Mouse (Mus musculus) embryonic facial prominence, embryonic 12.5 days (tissue): ENCODE measurements around the gene Prc1. TPM values are rescaled to one million over a fixed set of nuclear protein-coding genes. Genes with fewer than 3 reads are reported as not detected.
"Not testable (repeated sequence)": the region's sequence is repeated elsewhere in the genome, so short reads cannot be mapped to it uniquely, and the experiment has no call there.

Experiments used
- ATAC-seq: fragments of 200-750 bp; cut with Nextera tagmentation; 2 replicates; pipeline ENCODE4 v1.8.0; 2017; ENCODE audit not compliant: insufficient number of reproducible peaks, insufficient read depth, low FRiP score, low TSS enrichment
- H3K27ac ChIP-seq: fragments of 300-500 bp; sonication (generic); 2 replicates; pipeline ENCODE4 v1.5.1; 2016; ENCODE audit warnings: mild to moderate bottlenecking
- H3K27me3 ChIP-seq: fragments of 300-500 bp; sonication (generic); 2 replicates; pipeline ENCODE4 v1.6.1; 2016; ENCODE audit warnings: mild to moderate bottlenecking, moderate library complexity
- H3K36me3 ChIP-seq: fragments of 300-500 bp; sonication (generic); 2 replicates; pipeline ENCODE4 v1.6.1; 2016; ENCODE audit warnings: mild to moderate bottlenecking
- H3K4me1 ChIP-seq: fragments of 300-500 bp; sonication (generic); 2 replicates; pipeline ENCODE4 v1.6.1; 2016
- H3K4me2 ChIP-seq: fragments of 300-500 bp; sonication (generic); replicated peaks from 2 replicates; pipeline ENCODE4 v1.6.1; 2016; ENCODE audit warnings: mild to moderate bottlenecking, moderate library complexity
- H3K4me3 ChIP-seq: fragments of 300-500 bp; sonication (generic); 2 replicates; pipeline ENCODE4 v1.5.1; 2016; ENCODE audit warnings: mild to moderate bottlenecking
- H3K9ac ChIP-seq: fragments of 300-500 bp; sonication (generic); 2 replicates; pipeline ENCODE4 v1.6.1; 2016; ENCODE audit warnings: mild to moderate bottlenecking, moderate library complexity
- H3K9me3 ChIP-seq: fragments of 300-500 bp; sonication (generic); 2 replicates; pipeline ENCODE4 v1.6.1; 2016; ENCODE audit warnings: mild to moderate bottlenecking, moderate library complexity
- WGBS: fragments of 180-500 bp; shearing (Covaris S2); methylation state at CpG from one replicate; pipeline ENCODE4 v1.1.7; 2016; 5-methylcytosine and 5-hydroxymethylcytosine counted together
- polyA plus RNA-seq: library from polyadenylated mRNA; unstranded; fragments of >200 nt; fragmentation: Nextera tagmentation; extraction: Ambion mirVana; gene quantifications from 2 replicates; pipeline ENCODE4 v1.2.1, GENCODE M21; 2016

The Prc1 gene
- polyA plus RNA-seq, 1 experiment from 2014 or later: 136 TPM

GRCm38 (mm10) chr7:80323336-80323735, 29.1 kb downstream of the Prc1 start:
- WGBS: 22% methylated on average over 8 of the region's 8 CpGs
- H3K4me1 ChIP-seq: peaks cover 13% of the 10 kb centered on the region
- no peak overlapping the region for H3K27ac ChIP-seq
- peaks cover 46% of the 10 kb centered on the region for H3K36me3 ChIP-seq
- no peaks in the 10 kb centered on the region for H3K27me3 ChIP-seq
- H3K4me3 ChIP-seq: peak overlapping the region; percentile 56
- H3K9me3 ChIP-seq: no peaks in the 10 kb centered on the region
- ATAC-seq: no peak
- H3K4me2 ChIP-seq: peak overlapping the region; percentile 61
- H3K9ac ChIP-seq: peak overlapping the region; percentile 35

GRCm38 (mm10) chr7:80324043-80324815, 30.0 kb downstream of the Prc1 start, which contains the start of gene Rccd1:
Rccd1 (minus strand) TSS chr7:80324454.
- peak within 1 kb of the TSS; percentile 61 for H3K4me2 ChIP-seq
- 2% methylated on average over 38 of the region's 38 CpGs for WGBS
- peak within 1 kb of the TSS; percentile 56 for H3K4me3 ChIP-seq
- peaks cover 51% of the 10 kb centered on the region for H3K36me3 ChIP-seq
- peak within 1 kb of the TSS; percentile 74 for H3K27ac ChIP-seq
- H3K9me3 ChIP-seq: no peaks in the 10 kb centered on the region
- no peaks in the 10 kb centered on the region for H3K27me3 ChIP-seq
- peaks cover 13% of the 10 kb centered on the region for H3K4me1 ChIP-seq
- peak within 1 kb of the TSS; percentile 35 for H3K9ac ChIP-seq
- ATAC-seq: peak; percentile 97

- ATAC-seq, H3K27me3 ChIP-seq, H3K9me3 ChIP-seq, H3K9ac ChIP-seq, H3K4me3 ChIP-seq, H3K4me2 ChIP-seq: not testable (repeated sequence)
- WGBS: 41% methylated on average over 4 of the region's 5 CpGs
- Histone ChIP-seq H3K36me3 (peaks cover 56% of the 10 kb centered on the region), H3K27ac (peak overlapping the region; percentile 74; the same call in 1 of the 2 replicates), H3K4me1 (peaks cover 13% of the 10 kb centered on the region)
These were observed 30.5 kb downstream of the Prc1 start for GRCm38 (mm10) chr7:80324816-80325119.

GRCm38 (mm10) chr7:80325292-80325868, 31.1 kb downstream of the Prc1 start:
- Histone ChIP-seq H3K36me3 (peaks cover 60% of the 10 kb centered on the region), H3K27ac (peak overlapping the region; percentile 46; the same call in 1 of the 2 replicates), H3K4me2 (no peak overlapping the region), H3K9ac (no peak overlapping the region), H3K9me3 (no peaks in the 10 kb centered on the region), H3K4me1 (peaks cover 13% of the 10 kb centered on the region), H3K4me3 (no peak overlapping the region), H3K27me3 (no peaks in the 10 kb centered on the region)
- no peak for ATAC-seq
- WGBS: 94% methylated on average over 16 of the region's 16 CpGs

GRCm38 (mm10) chr7:80326076-80326475, 31.8 kb downstream of the Prc1 start:
- Histone ChIP-seq H3K4me3 (no peak overlapping the region), H3K9me3 (no peaks in the 10 kb centered on the region), H3K9ac (no peak overlapping the region), H3K4me2 (no peak overlapping the region), H3K27ac (no peak overlapping the region), H3K27me3 (no peaks in the 10 kb centered on the region), H3K36me3 (peaks cover 62% of the 10 kb centered on the region), H3K4me1 (peaks cover 13% of the 10 kb centered on the region)
- WGBS: 93% methylated on average over 19 of the region's 19 CpGs
- no peak for ATAC-seq

- Histone ChIP-seq H3K4me1 (peaks cover under 1% of the 10 kb centered on the region; the same call in 1 of the 2 replicates), H3K4me3 (no peak overlapping the region), H3K9me3 (no peaks in the 10 kb centered on the region), H3K27ac (no peak overlapping the region), H3K9ac (no peak overlapping the region), H3K27me3 (no peaks in the 10 kb centered on the region), H3K4me2 (no peak overlapping the region), H3K36me3 (peaks cover 100% of the 10 kb centered on the region)
- 92% methylated on average over 8 of the region's 8 CpGs for WGBS
- no peak for ATAC-seq
These were observed 36.0 kb downstream of the Prc1 start for GRCm38 (mm10) chr7:80330278-80330677.

GRCm38 (mm10) chr7:80331433-80331832, 37.2 kb downstream of the Prc1 start:
- Histone ChIP-seq H3K4me3 (no peak overlapping the region), H3K27ac (no peak overlapping the region), H3K4me1 (no peaks in the 10 kb centered on the region), H3K4me2 (no peak overlapping the region), H3K9me3 (no peaks in the 10 kb centered on the region), H3K36me3 (peaks cover 100% of the 10 kb centered on the region), H3K27me3 (no peaks in the 10 kb centered on the region), H3K9ac (no peak overlapping the region)
- WGBS: 96% methylated on average over 19 of the region's 19 CpGs
- no peak for ATAC-seq

GRCm38 (mm10) chr7:80334848-80335247, 40.6 kb downstream of the Prc1 start:
- no peaks in the 10 kb centered on the region for H3K9me3 ChIP-seq
- no peak overlapping the region for H3K27ac ChIP-seq
- no peaks in the 10 kb centered on the region for H3K27me3 ChIP-seq
- no peak overlapping the region for H3K9ac ChIP-seq
- no peak overlapping the region for H3K4me2 ChIP-seq
- 92% methylated on average over 4 of the region's 4 CpGs for WGBS
- ATAC-seq: no peak
- H3K36me3 ChIP-seq: peaks cover 76% of the 10 kb centered on the region
- H3K4me1 ChIP-seq: peaks cover 17% of the 10 kb centered on the region
- no peak overlapping the region for H3K4me3 ChIP-seq

GRCm38 (mm10) chr7:80336932-80337331, 42.7 kb downstream of the Prc1 start:
- Histone ChIP-seq H3K9me3 (no peaks in the 10 kb centered on the region), H3K4me2 (no peak overlapping the region), H3K4me1 (peaks cover 25% of the 10 kb centered on the region), H3K36me3 (peaks cover 55% of the 10 kb centered on the region), H3K27me3 (no peaks in the 10 kb centered on the region), H3K4me3 (no peak overlapping the region), H3K9ac (no peak overlapping the region), H3K27ac (no peak overlapping the region)
- 81% methylated on average over 3 of the region's 3 CpGs for WGBS
- ATAC-seq: no peak

- Histone ChIP-seq H3K36me3 (peaks cover 31% of the 10 kb centered on the region), H3K27me3 (no peaks in the 10 kb centered on the region), H3K27ac (0 out of 2 replicates have a peak overlapping the region, but pooled peaks have one; percentile 46), H3K9me3 (no peaks in the 10 kb centered on the region), H3K4me3 (peak overlapping the region; percentile 60), H3K4me2 (peak overlapping the region; percentile 90), H3K9ac (peak overlapping the region; percentile 74), H3K4me1 (peaks cover 31% of the 10 kb centered on the region)
- WGBS: 10% methylated on average over 17 of the region's 17 CpGs
- no peak for ATAC-seq
These were observed 45.1 kb downstream of the Prc1 start for GRCm38 (mm10) chr7:80339371-80339770.

- Histone ChIP-seq H3K27ac (peak overlapping the region; percentile 87), H3K4me1 (peaks cover 31% of the 10 kb centered on the region)
- WGBS: under 1% methylated on average over 45 of the region's 45 CpGs
These were observed 45.8 kb downstream of the Prc1 start for GRCm38 (mm10) chr7:80339793-80340628.

More at GRCm38 (mm10) chr7:80339793-80340628, 45.8 kb downstream of the Prc1 start:
- Histone ChIP-seq H3K9ac (peak overlapping the region; percentile 74), H3K36me3 (peaks cover 25% of the 10 kb centered on the region), H3K4me3 (peak overlapping the region; percentile 60), H3K9me3 (no peaks in the 10 kb centered on the region), H3K4me2 (peak overlapping the region; percentile 90), H3K27me3 (no peaks in the 10 kb centered on the region)
- peak; percentile 96 for ATAC-seq
